ENCODE assay signal across 15 mouse cellular contexts in genomic region chr12:69467363-69467762, GRCm38 (mm10).
"Had no signal": no experiment of that assay in that cellular context is flagged by ENCODE, and none has a peak within 500 bp of the region (broad histone marks: within the 10 kb centered on the region; RNA-seq: fewer than 3 reads in every experiment).

No protein-coding gene starts in this region.

- H3K9ac ChIP-seq: liver, embryonic 13.5 days; liver, postnatal 0 days; lung, embryonic 15.5 days; neural tube, embryonic 13.5 days; stomach, embryonic 15.5 days had no signal

- H3K27ac ChIP-seq: kidney, postnatal 0 days; liver, embryonic 13.5 days; lung, embryonic 15.5 days; neural tube, embryonic 13.5 days; stomach, embryonic 15.5 days had no signal

- DNase-seq: kidney, adult 11 months; kidney, adult 9 months; kidney, postnatal 36 days; liver; liver, embryonic 13.5 days; liver, postnatal 0 days; right cerebral cortex, postnatal 14 days; thymus, postnatal 4 days had no signal

- H3K4me2 ChIP-seq: liver, embryonic 13.5 days; lung, embryonic 15.5 days; neural tube, embryonic 13.5 days; stomach, embryonic 15.5 days had no signal

- H3K27me3 ChIP-seq: liver, embryonic 13.5 days; lung, embryonic 15.5 days; neural tube, embryonic 13.5 days; stomach, embryonic 15.5 days had no signal

- H3K36me3 ChIP-seq: liver, embryonic 13.5 days; lung, embryonic 15.5 days; neural tube, embryonic 13.5 days; stomach, embryonic 15.5 days had no signal

- H3K4me3 ChIP-seq: liver, embryonic 13.5 days; lung, embryonic 15.5 days; megakaryocyte, embryonic 14.5 days; neural tube, embryonic 13.5 days; stomach, embryonic 15.5 days had no signal

- H3K9me3 ChIP-seq: liver, embryonic 13.5 days; lung, embryonic 15.5 days; neural tube, embryonic 13.5 days; stomach, embryonic 15.5 days had no signal

- ATAC-seq: inflammation-experienced regulatory T-cells, adult 6 months; liver, postnatal 0 days; midbrain, embryonic 16.5 days had no signal
